Mouse (Mus musculus) brain, embryonic 14.5 days (tissue): ENCODE measurements around the gene Usp54.

ENCODE experiments used
- CTCF ChIP-seq: fragments of 200-500 bp; IDR thresholded peaks from 2 replicates; pipeline ENCODE4 v1.5.1; 2012; ENCODE audit warnings: inconsistent platforms, mild to moderate bottlenecking, moderate library complexity, borderline replicate concordance; ENCODE audit not compliant: insufficient read depth, insufficient read length; ENCODE audit errors: extremely low read depth
- POLR2A ChIP-seq: fragments of 200-500 bp; IDR thresholded peaks from 2 replicates; pipeline ENCODE4 v1.6.1; 2012; ENCODE audit warnings: mild to moderate bottlenecking, inconsistent platforms, borderline replicate concordance; ENCODE audit not compliant: poor library complexity, insufficient read depth, insufficient read length, severe bottlenecking; ENCODE audit errors: extremely low read depth

DNA sequence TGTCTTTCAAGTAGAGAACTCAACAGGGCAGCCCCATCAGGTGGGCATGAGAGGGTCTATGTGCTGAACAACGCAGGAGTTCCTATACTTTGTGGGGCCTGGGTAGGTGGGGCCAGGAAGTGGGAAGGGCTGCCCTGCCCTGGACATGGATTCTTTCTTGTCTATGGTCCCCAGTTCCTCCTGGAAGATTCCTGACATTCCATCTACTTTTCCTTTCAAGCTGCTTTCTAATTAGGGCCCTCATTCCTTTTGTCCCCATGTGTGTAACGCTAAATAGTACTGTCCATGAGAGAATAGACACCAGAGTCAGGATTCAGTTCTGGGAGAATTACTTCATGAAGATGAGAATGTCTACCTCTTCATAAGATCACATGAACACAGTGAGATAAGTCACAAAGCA is 22.7 kb upstream of the Usp54 start:
- TF ChIP-seq CTCF (no peak), POLR2A (no peak)
